Mouse (Mus musculus): ENCODE results near the gene Alg11.

Gene Alg11

GRCm38 (mm10) chr8:22079313-22080007, 18.9 kb downstream of the Alg11 start:
- no peak for DNase-seq (ENCODE audit: low read depth)

- no peak for DNase-seq (ENCODE audit: low read depth)
These were observed 28.7 kb downstream of the Alg11 start for GRCm38 (mm10) chr8:22089226-22089625.

GRCm38 (mm10) chr8:22091568-22091967, 31.0 kb downstream of the Alg11 start:
- peak; percentile 8 for DNase-seq (ENCODE audit: low read depth)

DNA sequence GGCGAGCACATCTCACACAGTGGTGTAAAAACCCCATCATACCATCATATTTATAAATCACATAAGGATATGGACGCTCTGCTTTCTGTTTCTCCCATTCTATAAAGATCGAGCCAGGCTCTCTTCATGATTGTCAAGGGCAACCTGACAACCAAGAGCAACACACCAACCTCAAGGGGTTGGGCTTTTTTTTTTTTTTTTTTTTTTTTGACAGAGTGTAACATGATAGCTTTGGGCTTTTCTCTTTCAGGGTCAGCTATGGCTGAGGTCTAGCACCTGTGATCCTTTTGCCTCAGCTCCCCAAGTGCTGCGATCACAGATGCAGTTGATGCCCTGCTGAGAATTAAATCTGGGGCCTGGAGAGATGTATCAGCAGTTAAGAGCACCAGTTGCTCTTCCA, 46.5 kb downstream of the Alg11 start:
- DNase-seq (ENCODE audit: low read depth) = no peak

Data from c-Kit-positive CD71-negative TER-119-negative erythroid progenitor cells, embryonic 14.5 days (primary cell).